Mouse (Mus musculus): Measurements from ENCODE around the gene Mef2a.

Gene Mef2a

DNA sequence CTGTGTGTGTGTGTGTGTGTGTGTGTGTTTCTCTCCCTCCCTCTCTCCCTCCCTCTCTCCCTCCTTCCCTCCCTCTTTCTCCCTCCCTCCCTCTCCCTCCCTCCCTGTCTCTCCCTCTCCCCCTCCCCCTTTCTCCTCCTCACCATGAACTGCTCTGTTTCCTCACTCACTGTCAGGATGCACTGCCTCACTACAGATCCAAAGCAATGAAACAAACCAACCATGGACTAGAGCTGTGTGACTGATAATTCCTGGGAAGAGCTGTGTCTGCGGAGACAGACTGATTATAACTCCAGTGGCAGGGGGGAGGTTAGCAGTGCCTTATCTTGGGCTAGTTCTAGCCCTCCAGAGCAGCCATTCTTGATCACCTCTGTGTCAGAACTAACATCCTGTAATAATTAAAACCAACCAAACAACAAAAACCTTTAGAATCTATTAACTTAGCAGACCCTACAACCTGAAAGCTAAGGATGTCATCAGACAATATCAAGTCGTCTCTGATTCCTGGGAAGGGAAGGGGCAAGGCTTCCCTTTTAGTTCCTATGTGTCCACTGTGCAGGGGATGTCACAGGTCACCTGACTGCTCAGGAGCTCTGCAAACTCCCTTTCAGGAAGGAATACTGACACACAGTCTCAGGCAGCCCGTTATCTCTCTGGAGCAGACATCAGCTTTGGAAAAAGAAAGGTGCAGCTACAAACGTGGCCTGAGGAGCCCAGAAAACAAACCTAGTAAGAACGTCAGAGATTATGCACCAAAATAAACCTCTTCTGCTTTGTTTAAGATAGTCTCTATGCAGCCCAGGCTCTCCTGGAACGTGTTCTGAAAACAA lies 162.4 kb downstream of the Mef2a start:
- no peak for DNase-seq (ENCODE audit: low spot score)

DNA sequence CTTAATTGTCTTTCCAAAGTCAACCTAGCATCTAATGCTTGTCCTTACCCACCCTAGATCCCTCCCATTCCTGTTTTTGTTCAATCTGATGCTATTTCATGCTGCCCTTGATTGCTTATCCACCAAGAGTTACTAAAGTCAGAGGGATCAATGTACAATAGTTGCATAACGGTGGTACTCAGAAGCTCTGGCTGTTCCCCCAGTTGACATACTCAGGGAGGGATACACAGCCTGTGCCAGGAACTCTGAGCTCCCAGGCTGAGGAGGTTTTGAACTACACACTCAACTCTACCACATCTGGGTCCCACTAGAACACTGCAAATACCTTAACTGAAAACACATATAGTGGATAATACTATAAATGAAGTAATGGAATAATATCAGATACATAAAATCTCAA lies 164.3 kb downstream of the Mef2a start:
- DNase-seq (ENCODE audit: low spot score) = no peak

DNA sequence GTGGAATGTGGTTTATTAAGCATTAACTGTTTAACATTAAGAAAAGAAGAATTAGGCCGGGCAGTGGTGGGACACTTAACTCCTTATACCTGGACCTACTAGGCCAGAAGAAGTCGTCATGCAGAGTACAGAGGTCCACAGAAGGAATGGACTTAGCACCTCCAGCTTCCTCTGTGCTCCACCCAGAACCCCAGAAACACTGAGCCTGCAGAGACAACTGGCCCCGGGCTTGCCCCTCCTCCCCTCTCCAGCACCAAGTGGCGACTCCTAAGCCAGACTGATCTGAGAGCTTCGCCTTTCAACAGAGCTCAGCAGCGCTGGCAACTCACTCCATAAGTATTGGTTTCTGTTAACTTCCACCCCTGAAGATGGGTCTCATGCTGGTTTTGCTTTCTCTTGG lies 165.0 kb downstream of the Mef2a start:
- DNase-seq (ENCODE audit: low spot score) = no peak

DNA sequence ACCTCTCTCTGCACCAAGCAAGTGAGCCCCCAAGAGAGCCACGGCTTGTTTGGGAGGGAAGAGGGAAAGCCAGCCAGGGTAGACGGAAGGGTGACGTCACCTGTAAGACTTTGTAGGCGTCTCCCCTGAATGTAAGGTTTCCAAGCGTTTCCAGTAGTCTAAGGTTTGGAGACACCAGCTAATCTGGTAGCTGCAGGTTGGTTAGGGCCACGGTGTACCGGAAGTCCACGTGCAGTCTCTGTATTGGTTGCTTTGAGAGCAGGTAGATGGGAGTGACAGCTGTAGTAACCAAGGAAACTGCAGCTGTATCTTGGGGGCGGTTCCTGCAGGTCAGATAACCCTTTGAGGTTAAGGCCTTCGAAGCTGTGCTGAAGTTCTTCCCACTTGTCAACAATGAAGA lies 166.2 kb downstream of the Mef2a start:
- DNase-seq (ENCODE audit: low spot score) = no peak

DNA sequence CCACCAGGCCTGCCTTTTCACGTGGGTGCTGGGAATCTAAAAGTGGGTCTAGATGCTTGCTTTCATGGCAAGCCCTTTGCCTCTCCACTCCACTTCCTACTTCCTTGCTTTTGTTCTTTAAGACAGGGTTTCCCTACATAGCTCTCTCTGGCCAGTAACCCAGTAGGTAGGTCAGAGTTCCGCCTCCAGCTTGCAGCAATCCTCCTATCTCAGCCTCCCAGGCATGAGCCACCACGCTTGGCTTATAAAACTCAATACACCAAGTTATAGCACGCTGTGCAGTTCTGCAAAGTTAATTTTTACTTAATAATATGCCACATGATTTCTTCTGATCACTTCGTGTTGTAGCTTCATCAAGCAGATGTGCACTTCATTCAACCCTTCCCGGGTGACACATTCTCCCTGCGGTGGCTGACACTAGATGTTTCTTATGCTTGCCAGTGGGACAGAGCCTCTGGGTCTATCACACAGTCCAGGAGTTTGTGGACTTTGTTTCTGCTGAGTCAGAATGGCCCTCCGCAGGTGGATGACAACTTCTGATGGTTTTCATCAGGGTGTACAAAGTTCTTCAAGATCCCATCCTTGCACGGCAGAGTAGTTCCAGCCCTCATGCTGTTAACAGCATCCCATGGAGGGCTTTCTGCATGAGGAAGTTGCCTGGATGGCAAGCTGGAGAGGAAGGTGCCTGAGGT lies 166.8 kb downstream of the Mef2a start:
- no peak for DNase-seq (ENCODE audit: low spot score)

DNA sequence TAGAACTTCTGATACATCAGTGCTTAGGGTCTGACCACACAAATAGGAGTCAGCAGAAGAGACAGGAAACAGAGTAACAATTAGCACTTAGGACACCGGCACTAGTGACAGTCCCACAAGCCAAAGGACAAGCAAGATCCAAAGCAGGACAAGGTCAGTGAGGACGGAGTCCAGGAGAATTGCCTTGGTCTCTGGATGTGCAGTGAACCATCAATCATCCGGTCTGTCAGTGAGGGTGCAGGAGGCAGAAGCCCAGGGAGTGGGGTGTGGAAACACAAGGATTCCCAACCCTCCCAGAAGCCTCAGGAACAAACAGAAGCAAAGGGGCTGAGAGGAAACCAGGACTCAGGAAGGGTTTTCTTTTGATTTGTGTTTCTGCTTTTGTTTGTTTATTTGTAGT lies 169.0 kb downstream of the Mef2a start:
- DNase-seq (ENCODE audit: low spot score) = no peak

DNA sequence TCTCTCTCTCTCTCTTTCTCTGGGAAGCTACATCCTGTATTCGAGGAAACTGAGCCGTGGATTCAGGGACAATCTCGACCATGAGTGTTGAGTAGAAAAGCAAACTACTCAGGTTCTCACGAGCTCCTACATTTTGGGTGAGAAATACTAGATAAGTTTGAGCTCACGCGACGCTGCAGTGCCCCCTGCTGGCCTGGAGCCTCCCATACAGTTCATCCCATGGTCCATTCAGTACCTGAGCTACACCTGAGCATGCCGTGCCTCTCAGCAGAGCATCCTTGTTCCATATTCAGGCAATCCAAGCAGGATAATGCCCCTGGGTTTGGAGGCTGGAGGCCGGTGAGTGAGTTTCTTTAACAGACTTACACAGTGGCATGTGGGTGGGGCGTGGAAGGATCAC lies 173.2 kb downstream of the Mef2a start:
- DNase-seq (ENCODE audit: low spot score) = peak; percentile 29

DNA sequence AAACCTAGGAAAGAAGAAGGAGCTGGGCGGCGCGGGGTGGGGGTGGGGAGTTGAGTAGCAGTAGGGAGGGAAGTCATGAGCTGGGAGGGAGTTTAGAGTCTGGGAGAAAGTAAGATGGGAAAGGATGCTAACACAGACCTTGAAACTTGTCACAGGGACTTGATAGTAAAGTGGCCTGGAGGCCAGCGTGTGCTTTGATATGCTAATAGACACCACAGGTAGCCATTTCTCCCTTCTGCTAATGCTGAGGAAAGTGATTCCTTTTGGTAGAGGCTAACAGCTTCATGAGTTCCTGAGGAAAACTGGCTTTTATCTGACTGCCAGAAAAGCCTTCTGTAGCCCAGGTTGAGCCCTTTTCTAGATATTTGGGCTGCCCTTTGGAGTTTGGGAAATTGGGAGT lies 188.9 kb downstream of the Mef2a start:
- DNase-seq (ENCODE audit: low spot score) = no peak
